Mouse (Mus musculus) B cell, adult (primary cell): ENCODE measurements around the gene Ly6g6e. TPM values are rescaled to one million over a fixed set of nuclear protein-coding genes. Genes with fewer than 3 reads are reported as not detected.

ENCODE experiments used
- total RNA-seq: library from RNA; stranded (reverse); gene quantifications from 4 replicates; pipeline ENCODE4 v1.2.4, GENCODE M21; 2023; ENCODE audit not compliant: inconsistent age

Ly6g6e gene
- total RNA-seq, result not detected in 4 replicates

DNA sequence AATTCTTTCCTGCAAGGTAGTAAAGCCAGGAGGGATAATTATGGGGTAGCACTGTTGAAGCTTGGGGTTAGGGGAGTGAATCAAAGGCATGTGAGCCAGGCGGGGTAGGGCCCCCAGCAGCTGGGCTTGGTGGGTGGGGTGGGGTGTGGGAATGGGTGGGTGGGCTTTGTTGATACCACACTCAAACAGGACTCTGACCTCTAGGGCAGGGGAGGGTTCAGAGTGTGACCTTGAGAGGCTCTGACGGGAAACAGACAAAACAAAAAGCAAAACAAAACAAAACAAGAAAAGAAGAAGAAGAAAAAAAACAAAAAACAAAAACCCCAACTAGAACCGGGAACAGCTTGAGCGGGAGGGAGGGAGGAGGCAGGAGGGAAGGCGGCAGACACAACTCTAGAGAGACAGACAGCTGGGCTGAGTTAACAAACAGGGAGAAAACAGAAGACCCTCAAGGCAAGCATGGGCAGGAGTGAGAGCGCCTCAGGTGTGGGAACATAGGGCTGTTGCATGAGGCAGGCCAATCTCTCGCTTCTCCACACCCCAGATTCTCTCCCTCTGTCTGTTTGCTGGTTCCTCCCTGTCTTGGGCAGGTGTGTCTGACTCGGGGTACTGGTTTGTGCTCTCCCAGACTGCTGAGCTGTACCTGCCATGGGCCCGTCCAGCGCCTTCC lies at the start of gene Ly6g6e:
Gene Ly6g6e (plus strand): TSS at position 396 of the 670 bp plus-strand sequence.

DNA sequence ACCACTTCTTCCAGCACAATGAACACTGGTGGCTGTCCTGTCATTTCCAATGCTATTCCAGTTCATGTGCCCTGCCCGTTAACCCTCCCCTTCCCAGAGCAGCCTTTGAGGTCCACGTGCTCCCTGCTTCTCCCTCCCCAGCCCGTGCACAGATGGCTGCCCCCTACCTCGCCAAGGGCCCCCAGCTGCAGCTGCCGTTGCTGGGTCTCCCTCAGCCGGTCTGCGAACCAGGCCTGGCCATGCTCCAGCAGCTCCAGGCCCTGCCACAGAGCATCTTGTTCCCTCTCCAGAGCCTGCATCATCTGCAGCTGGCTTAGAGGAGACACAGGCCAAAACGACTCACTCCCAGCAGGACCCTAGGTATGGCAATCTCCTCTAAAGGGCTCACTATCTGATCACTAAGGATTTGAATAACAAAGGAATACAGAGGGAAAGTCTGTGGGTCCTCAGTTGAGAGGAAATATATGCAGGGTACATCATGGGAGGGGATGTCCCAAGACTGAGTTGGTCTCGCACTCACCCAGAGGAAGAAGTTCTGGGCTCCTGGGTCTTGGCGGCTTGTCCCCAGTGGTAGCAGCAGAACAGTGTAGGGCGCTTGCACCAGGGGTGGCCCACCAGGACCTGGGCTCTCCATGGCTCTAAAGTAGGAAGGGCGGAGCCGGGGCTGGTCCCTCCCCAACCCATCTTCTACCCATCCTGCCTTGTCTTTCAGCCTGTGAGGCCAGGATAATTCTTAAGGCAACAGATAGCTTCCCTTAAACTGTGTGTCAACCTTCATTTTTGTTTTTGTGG lies 49.2 kb upstream of the Ly6g6e start, which contains the start of gene Sapcd1:
Gene Sapcd1 (minus strand): TSS at position 740 of the 792 bp plus-strand sequence.

GRCm38 (mm10) chr17:35046681-35047455 lies 29.8 kb upstream of the Ly6g6e start, which contains the start of gene Msh5:
TSS of gene Msh5 (minus strand) at chr17:35046745.

GRCm38 (mm10) chr17:35049561-35050016 lies 27.1 kb upstream of the Ly6g6e start, which contains the start of gene Clic1:
TSS of gene Clic1 (plus strand) at chr17:35049966.

DNA sequence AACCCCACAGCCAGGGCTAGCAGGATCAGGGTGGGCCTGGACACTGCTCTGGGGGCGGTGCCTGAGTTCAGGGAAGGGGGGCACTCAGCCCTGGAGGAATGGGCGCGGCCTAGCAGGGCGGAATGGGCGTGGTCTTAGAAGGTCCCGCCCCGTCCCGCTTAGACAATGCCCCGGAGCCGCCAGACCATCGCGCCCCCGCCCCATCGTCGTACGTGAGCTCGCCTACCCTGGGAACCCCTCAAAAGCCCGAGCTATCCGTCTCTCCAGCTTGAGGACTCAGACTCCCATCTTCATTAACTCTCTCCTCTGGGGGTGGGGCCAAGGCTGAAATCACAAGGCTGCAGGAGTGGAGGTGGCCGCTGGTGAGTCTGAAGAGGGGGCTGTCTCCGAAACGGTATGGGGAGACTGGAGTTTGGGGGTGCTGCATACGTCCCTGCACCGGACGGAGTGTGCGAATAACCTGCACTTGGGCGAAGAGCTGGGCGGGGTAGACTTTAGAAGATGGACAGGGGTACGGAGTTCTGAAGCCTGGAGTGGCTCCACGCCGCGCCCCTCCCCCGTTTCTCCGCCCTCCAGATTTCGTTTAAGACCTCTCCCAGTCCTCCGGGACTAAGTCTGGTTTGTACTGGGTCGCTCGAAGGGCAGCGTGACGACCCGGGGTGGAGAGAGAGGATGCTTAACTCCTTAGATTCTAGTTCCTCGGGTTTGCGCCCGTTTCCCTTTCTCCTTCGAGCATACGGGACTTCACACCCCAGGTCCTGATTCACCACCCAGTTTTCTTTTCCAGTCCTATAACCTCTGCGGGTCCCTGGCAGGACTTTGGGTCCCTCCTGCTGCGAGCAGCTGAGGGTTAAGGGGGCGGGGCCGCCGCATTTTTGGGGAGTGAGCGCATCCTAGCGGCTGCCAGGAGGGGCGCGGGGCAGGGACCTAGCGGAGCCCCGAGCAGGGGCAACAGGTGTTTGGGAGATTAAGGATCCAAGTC lies 17.5 kb upstream of the Ly6g6e start, which contains the start of gene Ddah2:
Gene Ddah2 (plus strand): TSS at position 125 of the 982 bp plus-strand sequence.

DNA sequence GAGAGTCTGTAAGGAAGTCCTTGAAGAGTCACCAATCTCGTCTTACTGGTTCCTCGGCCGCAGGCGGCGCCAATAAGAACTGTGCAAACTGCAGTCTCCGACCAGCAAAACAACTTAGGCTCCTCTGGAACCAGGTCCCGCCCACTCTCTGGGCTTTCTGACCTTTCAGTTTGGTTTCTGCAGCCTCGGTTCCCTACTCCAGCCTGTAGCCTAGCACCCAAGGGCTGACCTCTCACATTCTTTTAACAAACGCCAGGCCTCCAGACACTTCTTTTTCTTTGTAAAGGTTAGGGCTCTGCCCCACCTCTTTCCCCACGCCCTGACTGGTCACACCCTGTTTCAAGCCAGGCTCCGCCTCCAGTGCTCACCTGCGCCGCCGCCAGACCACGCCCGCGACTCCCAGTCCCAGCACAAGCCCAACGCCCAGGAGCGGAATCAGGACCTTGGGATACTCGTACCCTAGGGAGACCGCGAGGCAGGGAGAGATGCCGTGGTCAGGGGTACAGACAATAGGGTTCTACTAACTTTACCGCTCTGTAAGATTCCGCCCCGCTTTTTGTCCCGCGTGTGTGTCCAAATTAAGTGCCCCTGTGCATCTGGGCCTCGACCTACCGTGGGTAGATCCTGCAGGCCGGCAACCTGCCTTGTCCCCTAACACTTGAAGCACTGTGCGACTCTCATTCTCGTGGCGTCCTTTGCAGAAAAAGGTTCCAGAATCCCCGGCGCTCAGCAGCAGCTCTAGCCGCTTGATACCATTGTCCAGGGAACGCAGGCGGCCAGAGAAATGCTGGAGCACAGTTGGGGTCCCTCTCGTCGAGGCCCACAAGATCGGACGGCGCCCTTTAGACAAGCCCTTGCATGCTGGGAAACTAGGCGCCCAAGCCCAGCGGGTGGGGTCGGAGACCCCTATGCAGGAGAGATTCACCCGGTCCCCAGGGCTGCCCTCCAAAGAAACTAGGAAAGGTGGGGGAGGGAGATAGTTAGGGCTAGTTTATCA lies 11.5 kb upstream of the Ly6g6e start, which contains the start of gene Ly6g6c:
Gene Ly6g6c (plus strand): TSS at position 438 of the 997 bp plus-strand sequence.

DNA sequence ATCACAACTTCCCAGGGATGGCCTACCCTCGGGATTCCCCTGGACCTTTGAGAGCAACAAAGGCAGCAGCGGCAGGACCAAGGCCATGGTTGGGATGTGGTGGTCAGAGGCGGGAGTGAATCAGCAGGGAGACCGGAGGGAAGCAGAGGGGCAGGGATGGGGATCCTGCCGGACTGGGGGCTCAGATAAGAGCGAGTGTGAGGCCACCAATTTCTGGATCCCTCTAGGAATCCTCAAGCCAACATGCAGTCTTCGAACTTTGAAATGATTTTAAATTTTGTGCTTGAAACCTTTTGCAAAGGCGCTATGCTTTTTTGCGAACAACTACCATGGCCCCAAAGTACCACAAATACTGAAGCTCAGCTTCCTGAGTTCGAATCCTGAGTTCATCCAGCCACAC lies 10.6 kb upstream of the Ly6g6e start, which contains the start of gene Mpig6b:
Gene Mpig6b (minus strand): TSS at position 101 of the 400 bp plus-strand sequence.

DNA sequence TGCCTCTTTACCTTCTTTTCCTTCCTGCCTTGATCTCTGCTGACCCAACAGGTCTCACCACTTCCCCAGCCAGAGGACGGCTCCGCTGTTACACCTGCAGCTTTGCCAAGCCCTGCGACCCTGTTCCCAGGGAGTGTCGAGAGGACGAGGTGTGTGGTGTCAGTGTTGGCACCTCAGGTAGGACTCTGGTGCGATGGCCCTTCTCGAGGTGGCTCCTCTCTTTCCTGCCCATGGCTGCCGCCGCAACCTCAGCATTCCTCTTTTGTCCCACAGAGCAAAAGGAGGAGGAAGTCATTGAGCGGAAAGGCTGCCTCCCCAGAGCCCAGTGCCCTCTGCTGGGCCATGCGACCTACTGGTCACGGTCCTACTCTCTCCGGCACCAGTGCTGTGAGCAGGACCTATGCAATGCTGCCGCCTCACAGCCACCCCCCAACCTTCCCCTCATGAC lies 1.1 kb downstream of the Ly6g6e start, which contains the start of gene Ly6g6d:
Gene Ly6g6d (minus strand): TSS at position 280 of the 448 bp plus-strand sequence.

DNA sequence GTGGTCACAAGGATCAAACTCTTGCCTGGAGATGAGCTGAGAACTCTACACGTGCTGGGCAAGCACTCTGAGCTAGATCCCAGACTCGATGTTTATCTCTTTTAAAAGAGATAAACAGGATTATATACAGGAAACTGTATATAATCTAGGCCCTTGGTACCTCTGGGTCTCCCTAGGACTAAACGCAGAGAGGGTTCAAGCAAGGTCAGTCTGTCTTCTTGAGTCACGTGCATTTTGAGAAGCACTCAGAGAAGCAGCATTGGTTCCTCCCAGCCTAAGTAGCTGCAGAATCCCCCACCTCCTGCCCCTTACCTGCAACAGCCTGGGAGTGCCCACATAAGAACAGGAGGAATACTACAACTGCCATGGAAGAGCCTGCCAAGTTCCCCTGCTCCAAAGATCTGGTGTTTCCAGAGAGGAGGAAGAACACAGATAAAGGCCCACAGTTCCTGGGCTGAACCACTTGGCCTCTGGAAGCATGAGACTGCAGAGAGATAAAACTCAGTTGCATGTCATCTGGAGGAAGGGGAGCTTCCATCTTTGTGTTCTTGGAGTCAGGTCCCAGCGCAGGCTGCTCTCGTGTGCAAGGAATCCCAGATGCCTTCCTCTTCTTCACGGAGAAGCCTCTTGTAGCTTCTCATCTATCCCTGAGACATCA lies 8.6 kb downstream of the Ly6g6e start, which contains the start of gene Ly6g6f:
Gene Ly6g6f (minus strand): TSS at position 403 of the 658 bp plus-strand sequence.

DNA sequence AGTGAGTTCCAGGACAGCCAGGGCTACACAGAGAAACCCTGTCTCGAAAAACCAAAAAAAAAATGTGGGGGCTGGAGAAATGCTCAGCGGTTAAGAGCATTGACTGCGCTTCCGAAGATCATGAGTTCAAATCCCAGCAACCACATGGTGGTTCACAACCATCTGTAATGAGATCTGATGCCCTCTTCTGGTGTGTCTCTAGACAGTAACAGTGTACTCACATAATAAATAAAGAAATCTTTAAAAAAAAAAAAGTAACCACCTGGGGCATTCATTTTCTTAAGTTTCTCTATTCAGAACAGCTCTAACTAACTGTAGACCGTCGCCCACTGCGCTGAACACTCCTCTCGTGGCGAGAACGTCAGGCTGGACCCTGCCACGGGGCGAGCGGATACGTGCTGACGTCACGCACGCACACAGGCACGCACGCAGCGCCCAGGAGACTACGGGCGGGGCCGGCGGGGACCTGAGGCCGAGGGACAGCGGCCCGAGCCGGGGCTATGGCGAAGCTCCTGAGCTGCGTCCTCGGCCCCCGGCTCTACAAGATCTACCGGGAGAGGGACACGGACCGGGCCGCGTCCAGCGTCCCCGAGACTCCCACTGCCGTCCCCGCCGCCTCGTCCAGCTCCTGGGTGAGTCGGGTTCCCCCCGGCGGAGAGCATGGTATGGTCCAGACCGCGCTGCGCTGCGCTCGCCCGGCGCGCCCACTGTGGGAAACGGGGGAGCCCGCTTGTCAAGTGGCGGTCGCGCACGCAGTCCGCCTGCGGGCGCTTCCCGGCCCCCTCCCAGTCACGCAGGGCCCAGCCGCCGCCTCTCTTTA lies 12.3 kb downstream of the Ly6g6e start, which contains the start of gene Abhd16a:
Gene Abhd16a (plus strand): TSS at position 439 of the 820 bp plus-strand sequence.

GRCm38 (mm10) chr17:35108097-35108496 lies 31.4 kb downstream of the Ly6g6e start, which contains the start of gene Ly6g5c:
TSS of gene Ly6g5c (plus strand) at chr17:35108279.

GRCm38 (mm10) chr17:35115046-35116019 lies 38.6 kb downstream of the Ly6g6e start, which contains the start of gene Ly6g5b:
TSS of gene Ly6g5b (minus strand) at chr17:35115428.

DNA sequence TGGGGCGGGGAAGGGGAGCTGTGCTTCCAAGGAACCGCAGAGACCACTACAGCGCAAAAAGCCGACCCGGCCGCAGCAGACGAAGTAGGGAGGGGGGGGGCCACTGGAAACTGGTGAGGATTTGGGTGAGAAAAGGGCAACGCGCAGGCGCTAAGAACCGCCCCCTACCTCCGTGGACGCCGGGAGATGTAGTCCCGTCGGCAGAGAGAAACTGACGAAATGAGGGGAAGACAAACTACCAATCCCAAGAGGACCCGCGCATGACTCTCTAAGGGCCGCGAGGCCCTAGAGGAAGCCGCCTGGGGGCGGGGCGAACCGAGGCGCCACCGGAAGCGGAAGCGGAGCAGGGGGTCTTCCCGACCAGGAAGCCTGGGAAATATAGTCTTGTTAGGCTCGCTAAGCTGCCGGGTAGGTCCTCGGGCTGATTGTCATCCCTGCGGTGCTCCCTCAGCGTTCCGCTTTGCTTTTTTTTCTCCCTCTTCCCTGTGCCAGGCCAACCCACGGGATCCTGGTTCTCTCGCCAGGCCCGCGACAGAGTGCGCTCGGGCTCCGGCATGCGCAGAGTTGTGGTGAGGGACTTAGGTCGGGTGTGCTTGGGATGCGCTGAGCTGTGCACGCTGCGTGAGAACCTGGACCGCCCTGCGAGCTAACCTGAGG lies 44.6 kb downstream of the Ly6g6e start, which contains the start of gene Gpank1:
Gene Gpank1 (plus strand): TSS at position 313 of the 657 bp plus-strand sequence.

DNA sequence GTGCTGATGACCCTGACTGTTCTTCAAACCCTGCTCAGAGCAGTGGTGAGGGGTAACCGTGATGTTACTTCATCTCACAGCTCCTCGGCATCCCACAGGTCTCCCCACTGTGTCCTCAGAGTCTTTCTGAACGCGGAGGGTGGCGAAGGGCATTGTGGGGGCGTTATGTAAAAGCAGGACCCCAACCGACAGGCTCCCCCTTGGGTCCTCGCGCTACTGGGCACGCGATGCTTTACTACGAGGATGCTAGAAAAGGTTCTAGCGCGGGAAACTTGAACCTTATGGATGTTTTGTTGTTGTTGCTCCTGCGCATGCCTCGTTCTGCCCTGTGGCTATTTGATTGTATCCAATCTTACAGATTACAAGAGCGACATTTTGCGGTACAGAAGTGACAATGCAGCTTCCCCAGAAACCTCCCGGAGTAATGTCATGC lies 45.2 kb downstream of the Ly6g6e start, which contains the start of gene Csnk2b:
Gene Csnk2b (minus strand): TSS at position 183 of the 433 bp plus-strand sequence.

GRCm38 (mm10) chr17:35126206-35126611 lies 49.5 kb downstream of the Ly6g6e start, which contains the start of gene D17H6S53E:
TSS of gene D17H6S53E (plus strand) at chr17:35126373.

